Mouse (Mus musculus): ENCODE data around the gene Gm42715. TPM values are rescaled to one million over a fixed set of nuclear protein-coding genes. Genes with fewer than 3 reads are reported as not detected.

Gm42715 gene
- polyA plus RNA-seq (2015; fragmentation: Illumina TruSeq; extraction: RNeasy Lipid Tissue Mini Kit (QIAGEN cat#74804); ENCODE audit: insufficient read depth, low read depth, low replicate concordance), result 13.7 TPM

DNA sequence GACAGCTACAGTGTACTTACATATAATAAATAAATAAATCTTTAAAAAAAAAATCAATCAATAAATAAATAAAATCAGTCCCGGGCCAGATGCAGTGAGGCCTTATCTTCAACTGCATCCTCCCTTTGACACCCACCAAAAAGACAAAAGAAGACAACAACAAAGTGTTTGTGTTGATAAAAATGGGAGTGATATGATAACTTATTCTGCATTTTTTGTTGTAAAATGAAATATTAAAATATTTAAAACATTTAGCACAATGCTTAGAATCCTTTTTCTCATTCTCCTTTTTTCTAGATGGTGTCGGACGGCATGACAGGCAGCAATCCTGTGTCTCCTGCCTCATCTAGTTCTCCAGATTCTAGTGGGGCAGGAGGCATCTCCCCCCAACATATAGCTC, at the start of gene Gm42715:
Gm42715 (plus strand) TSS at position 301 of the 400 bp plus-strand sequence.

DNA sequence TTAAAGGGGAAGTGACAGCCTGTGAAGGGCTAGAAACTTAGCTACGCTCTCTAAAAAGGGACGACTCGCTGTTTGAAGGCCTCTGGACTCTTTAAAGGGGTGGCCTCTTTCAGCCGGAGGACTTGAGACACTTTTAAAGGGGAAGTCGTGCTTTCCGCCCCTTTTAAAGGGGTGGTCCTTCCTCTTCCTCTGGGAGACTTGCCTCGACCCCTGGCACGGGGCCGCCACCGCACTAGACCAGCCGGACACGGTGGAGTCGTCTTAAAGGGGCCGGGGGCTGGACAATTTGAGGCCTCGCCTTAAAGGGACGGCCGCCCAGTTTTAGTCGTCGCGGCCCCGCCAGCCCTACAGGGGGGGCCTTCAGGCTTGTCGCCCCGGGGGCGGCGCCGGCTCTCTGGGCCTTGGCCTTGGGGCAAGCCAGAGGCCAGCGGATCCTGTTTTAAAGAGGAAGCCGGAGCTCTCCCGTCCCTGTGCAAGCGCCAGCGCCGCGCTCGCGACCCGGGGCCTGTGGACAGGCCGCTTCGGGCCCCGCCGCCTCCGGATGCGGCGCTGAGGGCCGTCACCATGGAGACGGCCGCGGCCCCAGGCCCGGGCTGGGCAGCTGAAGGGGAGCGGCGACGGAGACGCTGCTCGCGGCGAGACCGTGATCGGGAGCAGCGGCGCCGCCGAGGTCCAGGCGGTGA, 40.6 kb upstream of the Gm42715 start, which contains the start of gene Fbrs:
Fbrs (plus strand) TSS at position 565 of the 683 bp plus-strand sequence.

DNA sequence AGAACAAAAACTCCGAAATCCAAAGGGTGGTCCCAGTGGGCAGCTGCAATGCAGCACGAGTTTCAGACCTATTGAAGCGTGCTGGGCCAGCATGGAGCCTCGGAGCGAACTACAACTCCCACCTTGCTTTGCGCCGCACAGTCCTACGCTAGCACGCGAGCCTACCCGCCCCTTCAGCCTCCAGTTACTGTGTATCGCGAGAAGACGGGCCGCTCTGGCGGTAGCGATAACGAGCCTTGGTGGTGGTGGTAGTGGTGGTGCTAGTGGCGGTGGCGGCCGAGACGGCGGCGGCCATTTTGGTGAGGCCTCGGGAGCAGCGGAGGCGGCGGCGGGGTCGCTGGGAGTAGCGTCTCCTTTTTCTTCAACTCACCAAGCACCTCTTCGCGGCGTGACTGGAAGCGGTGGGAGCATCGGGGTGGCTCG, 7.6 kb upstream of the Gm42715 start, which contains the start of gene Srcap:
Srcap (plus strand) TSS at position 176 of the 423 bp plus-strand sequence.

DNA sequence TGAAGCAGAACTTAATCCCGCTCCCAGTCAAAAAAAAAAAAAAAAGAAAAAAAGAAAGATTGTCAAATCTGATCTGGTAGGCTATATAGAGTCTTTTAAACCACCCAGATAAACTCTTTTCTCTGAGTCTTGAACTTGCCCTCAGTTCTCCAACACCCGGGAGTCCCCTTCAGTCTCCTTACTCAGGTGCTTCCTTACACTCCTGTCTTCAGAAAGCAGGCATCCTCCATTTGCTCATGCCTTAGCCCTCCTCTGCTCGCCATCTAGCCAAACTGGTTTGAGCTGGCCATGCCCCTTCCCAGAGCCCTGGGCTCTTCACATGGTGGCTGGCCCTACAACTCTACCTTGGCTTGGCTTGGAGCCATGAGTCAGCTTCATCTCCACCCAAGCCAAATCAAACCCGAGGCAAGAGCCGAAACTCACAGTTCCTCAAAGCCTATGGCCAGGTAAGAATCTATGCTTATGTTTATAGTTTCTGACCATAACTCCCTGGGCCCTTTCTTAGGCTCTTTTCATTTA, 42.0 kb downstream of the Gm42715 start, which contains the start of gene Tmem265:
Tmem265 (plus strand) TSS at position 51 of the 519 bp plus-strand sequence.

DNA sequence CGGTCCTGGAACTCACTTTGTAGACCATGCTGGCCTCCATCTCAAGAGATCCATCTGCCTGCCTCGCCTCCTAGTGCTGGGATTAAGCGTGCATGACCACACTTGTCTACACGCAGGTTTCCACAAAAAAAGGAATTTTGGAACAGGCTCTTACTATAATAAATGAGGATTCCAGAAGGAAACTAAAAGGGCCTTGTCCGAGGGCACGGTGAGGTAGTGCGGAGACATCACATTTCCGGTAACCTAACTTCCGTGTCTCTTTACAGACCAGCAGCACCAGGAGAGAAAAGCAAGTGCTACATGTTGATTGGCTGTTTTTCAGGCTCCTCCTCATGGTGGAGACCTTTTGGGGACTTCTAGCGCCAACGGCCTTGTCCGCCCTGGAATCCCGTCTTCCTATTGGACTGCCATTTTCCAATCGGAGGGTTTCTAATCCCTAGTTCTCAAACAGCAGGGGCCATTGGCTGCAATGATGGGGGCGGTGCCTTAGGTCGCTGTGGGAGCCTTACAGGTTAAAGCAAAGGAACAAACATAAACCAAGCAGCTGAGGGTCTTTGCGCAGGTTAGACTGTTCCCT, 53.6 kb downstream of the Gm42715 start, which contains the start of gene Phkg2:
Phkg2 (plus strand) TSS at position 446 of the 577 bp plus-strand sequence.

DNA sequence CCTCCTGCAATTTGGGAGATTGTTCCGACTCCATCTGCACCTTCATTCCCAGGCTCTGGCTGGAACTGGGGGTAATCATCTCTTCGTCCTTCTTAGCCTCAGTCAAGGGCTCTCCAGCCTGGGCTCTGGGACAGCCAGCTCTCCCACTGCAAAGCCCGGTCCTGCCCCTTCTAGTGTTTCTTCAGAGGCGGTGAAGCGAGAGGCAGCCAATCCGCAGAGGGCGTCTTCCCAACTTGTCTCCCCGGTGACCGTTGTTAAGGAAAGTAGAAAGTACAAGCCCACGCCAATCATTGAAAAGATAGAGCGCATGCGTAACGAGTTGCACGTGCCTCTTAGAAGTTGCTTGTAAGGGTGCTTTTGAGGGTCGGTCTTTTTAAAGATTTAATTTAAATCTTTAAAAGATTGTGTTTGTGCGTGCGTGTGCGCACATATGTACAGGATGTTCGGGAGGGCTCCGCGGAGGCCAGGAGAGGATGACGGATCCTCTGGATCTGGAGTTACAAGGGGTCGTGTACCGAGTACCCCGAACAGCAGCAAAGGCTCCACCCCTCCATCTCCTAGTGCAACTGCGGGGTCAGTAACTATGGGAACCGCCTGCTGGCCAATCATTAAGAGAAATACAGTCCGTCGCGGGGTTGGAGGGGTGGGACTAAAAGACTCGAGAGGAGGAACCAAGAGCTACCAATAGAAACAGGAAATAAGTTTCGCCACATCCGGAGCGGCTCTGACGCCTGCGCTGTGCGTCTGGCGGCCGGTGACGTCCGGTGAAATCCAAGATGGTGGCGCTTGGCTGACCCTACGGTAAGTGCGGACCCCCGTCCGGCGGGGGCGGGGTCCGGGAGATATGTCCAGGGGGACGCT, 68.9 kb downstream of the Gm42715 start, which contains the start of the genes Ccdc189 and Rnf40:
Ccdc189 (minus strand) TSS at position 585 of the 861 bp plus-strand sequence.
Rnf40 (plus strand) TSS at position 757 of the 861 bp plus-strand sequence.

DNA sequence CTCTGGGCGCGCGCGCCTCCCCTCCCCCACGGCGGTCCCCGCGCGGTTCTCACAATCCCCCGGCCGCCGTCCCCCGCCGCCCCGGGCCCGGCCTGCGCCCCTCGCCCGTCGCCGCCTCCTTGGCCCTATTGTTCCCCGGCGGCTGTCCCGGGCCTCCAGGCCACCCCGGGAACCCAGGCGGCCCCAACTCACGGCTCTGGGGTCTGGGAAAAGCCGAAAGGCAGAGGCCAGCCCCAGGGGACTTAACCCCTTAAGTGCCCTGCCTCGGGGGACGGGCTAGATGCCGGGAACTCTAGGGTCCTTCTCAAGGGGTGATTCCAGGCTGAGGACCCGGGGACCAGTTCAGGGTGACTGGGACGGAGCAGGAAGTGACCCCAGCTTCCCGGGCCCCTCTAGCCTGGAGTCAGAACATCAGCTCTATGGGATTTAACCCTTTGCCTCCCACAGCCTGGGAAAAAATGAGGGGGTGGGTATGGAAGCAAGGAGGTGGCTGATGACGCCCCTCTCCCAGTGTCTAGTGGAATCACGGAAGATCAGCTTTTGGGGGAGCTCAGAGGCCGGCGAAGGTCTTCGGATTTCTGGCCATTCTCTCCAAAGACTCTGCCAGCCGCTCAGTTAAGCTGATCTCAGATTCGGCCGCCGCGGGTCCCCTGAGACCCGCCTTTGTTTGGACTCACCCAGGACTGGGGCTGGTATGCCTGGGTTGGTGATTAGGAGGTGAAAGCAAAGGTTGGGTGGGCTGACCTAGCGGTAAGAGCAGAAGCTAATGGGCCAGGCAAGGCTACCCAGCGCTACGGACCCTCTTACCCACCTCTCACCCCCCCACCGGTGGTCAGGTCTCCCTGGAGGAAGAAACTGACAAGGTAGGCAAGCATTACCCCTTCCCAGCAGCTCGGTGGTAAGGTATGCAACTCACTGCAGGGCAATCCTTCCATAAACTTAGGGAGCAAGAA, 95.8 kb downstream of the Gm42715 start, which contains the start of gene Zfp629:
Zfp629 (minus strand) TSS at position 907 of the 953 bp plus-strand sequence.

Other genes with a start within 250 kb of the Gm42715 start
- gene Sephs2, start 245.5 kb upstream of the Gm42715 start, polyA plus RNA-seq (2015; fragmentation: Illumina TruSeq; extraction: RNeasy Lipid Tissue Mini Kit (QIAGEN cat#74804); ENCODE audit: insufficient read depth, low read depth, low replicate concordance), result 21.0 TPM
- 0.55 TPM for gene Itgal, start 223.3 kb upstream of the Gm42715 start, polyA plus RNA-seq (2015; fragmentation: Illumina TruSeq; extraction: RNeasy Lipid Tissue Mini Kit (QIAGEN cat#74804); ENCODE audit: insufficient read depth, low read depth, low replicate concordance)
- gene Zfp768, start 174.0 kb upstream of the Gm42715 start, polyA plus RNA-seq (2015; fragmentation: Illumina TruSeq; extraction: RNeasy Lipid Tissue Mini Kit (QIAGEN cat#74804); ENCODE audit: insufficient read depth, low read depth, low replicate concordance), result 4.1 TPM
- gene Zfp747, start 143.5 kb upstream of the Gm42715 start, polyA plus RNA-seq (2015; fragmentation: Illumina TruSeq; extraction: RNeasy Lipid Tissue Mini Kit (QIAGEN cat#74804); ENCODE audit: insufficient read depth, low read depth, low replicate concordance), result 1.6 TPM
- gene 9130019O22Rik, start 132.4 kb upstream of the Gm42715 start, polyA plus RNA-seq (2015; fragmentation: Illumina TruSeq; extraction: RNeasy Lipid Tissue Mini Kit (QIAGEN cat#74804); ENCODE audit: insufficient read depth, low read depth, low replicate concordance), result 0.54 TPM
- gene E430018J23Rik, start 126.0 kb upstream of the Gm42715 start, polyA plus RNA-seq (2015; fragmentation: Illumina TruSeq; extraction: RNeasy Lipid Tissue Mini Kit (QIAGEN cat#74804); ENCODE audit: insufficient read depth, low read depth, low replicate concordance), result 1.1 TPM
- gene Zfp764, start 112.8 kb upstream of the Gm42715 start, polyA plus RNA-seq (2015; fragmentation: Illumina TruSeq; extraction: RNeasy Lipid Tissue Mini Kit (QIAGEN cat#74804); ENCODE audit: insufficient read depth, low read depth, low replicate concordance), result 3.5 TPM
- gene Zfp688, start 97.5 kb upstream of the Gm42715 start, polyA plus RNA-seq (2015; fragmentation: Illumina TruSeq; extraction: RNeasy Lipid Tissue Mini Kit (QIAGEN cat#74804); ENCODE audit: insufficient read depth, low read depth, low replicate concordance), result 6.0 TPM
- 1.1 TPM for gene Zfp689, start 70.4 kb upstream of the Gm42715 start, polyA plus RNA-seq (2015; fragmentation: Illumina TruSeq; extraction: RNeasy Lipid Tissue Mini Kit (QIAGEN cat#74804); ENCODE audit: insufficient read depth, low read depth, low replicate concordance)
- 21.0 TPM for gene Prr14, start 60.0 kb upstream of the Gm42715 start, polyA plus RNA-seq (2015; fragmentation: Illumina TruSeq; extraction: RNeasy Lipid Tissue Mini Kit (QIAGEN cat#74804); ENCODE audit: insufficient read depth, low read depth, low replicate concordance)
- 18.9 TPM for gene Fbrs, start 40.4 kb upstream of the Gm42715 start, polyA plus RNA-seq (2015; fragmentation: Illumina TruSeq; extraction: RNeasy Lipid Tissue Mini Kit (QIAGEN cat#74804); ENCODE audit: insufficient read depth, low read depth, low replicate concordance)
- gene Srcap, start 7.6 kb upstream of the Gm42715 start, polyA plus RNA-seq (2015; fragmentation: Illumina TruSeq; extraction: RNeasy Lipid Tissue Mini Kit (QIAGEN cat#74804); ENCODE audit: insufficient read depth, low read depth, low replicate concordance), result 4.0 TPM
- gene Tmem265, start 41.8 kb downstream of the Gm42715 start, polyA plus RNA-seq (2015; fragmentation: Illumina TruSeq; extraction: RNeasy Lipid Tissue Mini Kit (QIAGEN cat#74804); ENCODE audit: insufficient read depth, low read depth, low replicate concordance), result not detected
- gene Phkg2, start 53.8 kb downstream of the Gm42715 start, polyA plus RNA-seq (2015; fragmentation: Illumina TruSeq; extraction: RNeasy Lipid Tissue Mini Kit (QIAGEN cat#74804); ENCODE audit: insufficient read depth, low read depth, low replicate concordance), result 33.3 TPM
- 4.7 TPM for gene Ccdc189, start 69.0 kb downstream of the Gm42715 start, polyA plus RNA-seq (2015; fragmentation: Illumina TruSeq; extraction: RNeasy Lipid Tissue Mini Kit (QIAGEN cat#74804); ENCODE audit: insufficient read depth, low read depth, low replicate concordance)
- gene Rnf40, start 69.2 kb downstream of the Gm42715 start, polyA plus RNA-seq (2015; fragmentation: Illumina TruSeq; extraction: RNeasy Lipid Tissue Mini Kit (QIAGEN cat#74804); ENCODE audit: insufficient read depth, low read depth, low replicate concordance), result 13.6 TPM
- 3.3 TPM for gene Zfp629, start 96.2 kb downstream of the Gm42715 start, polyA plus RNA-seq (2015; fragmentation: Illumina TruSeq; extraction: RNeasy Lipid Tissue Mini Kit (QIAGEN cat#74804); ENCODE audit: insufficient read depth, low read depth, low replicate concordance)
- gene Bcl7c, start 189.3 kb downstream of the Gm42715 start, polyA plus RNA-seq (2015; fragmentation: Illumina TruSeq; extraction: RNeasy Lipid Tissue Mini Kit (QIAGEN cat#74804); ENCODE audit: insufficient read depth, low read depth, low replicate concordance), result 12.7 TPM
- 1.5 TPM for gene Ctf1, start 193.2 kb downstream of the Gm42715 start, polyA plus RNA-seq (2015; fragmentation: Illumina TruSeq; extraction: RNeasy Lipid Tissue Mini Kit (QIAGEN cat#74804); ENCODE audit: insufficient read depth, low read depth, low replicate concordance)
- not detected for gene Ctf2, start 212.6 kb downstream of the Gm42715 start, polyA plus RNA-seq (2015; fragmentation: Illumina TruSeq; extraction: RNeasy Lipid Tissue Mini Kit (QIAGEN cat#74804); ENCODE audit: insufficient read depth, low read depth, low replicate concordance)
- gene Fbxl19, start 225.0 kb downstream of the Gm42715 start, polyA plus RNA-seq (2015; fragmentation: Illumina TruSeq; extraction: RNeasy Lipid Tissue Mini Kit (QIAGEN cat#74804); ENCODE audit: insufficient read depth, low read depth, low replicate concordance), result 3.7 TPM